Mouse (Mus musculus): ENCODE measurements around the gene Izumo3. TPM values are rescaled to one million over a fixed set of nuclear protein-coding genes. Genes with fewer than 3 reads are reported as not detected.
"Not testable (repeated sequence)": the region's sequence is repeated elsewhere in the genome, so short reads cannot be mapped to it uniquely, and the experiment has no call there.

Gene Izumo3
- not detected in 2 replicates for polyA plus RNA-seq (2016; fragmentation: Nextera tagmentation; extraction: Ambion mirVana)

GRCm38 (mm10) chr4:92147134-92147533 lies at the start of gene Izumo3:
Gene Izumo3, minus strand, starts transcription at chr4:92147234.
- no peak for ATAC-seq (ENCODE audit: low FRiP score)
- Histone ChIP-seq H3K36me3 (replicated peaks) (no peaks in the 10 kb centered on the region), H3K9ac (no peak within 1 kb of the TSS), H3K9me3 (no peaks in the 10 kb centered on the region), H3K4me3 (replicated peaks) (no peak within 1 kb of the TSS), H3K27ac (no peak within 1 kb of the TSS), H3K4me2 (no peak within 1 kb of the TSS), H3K27me3 (no peaks in the 10 kb centered on the region), H3K4me1 (no peaks in the 10 kb centered on the region)

- not testable (repeated sequence) for H3K4me2 ChIP-seq; H3K4me3 ChIP-seq (replicated peaks); H3K36me3 ChIP-seq (replicated peaks); H3K4me1 ChIP-seq; H3K9ac ChIP-seq; H3K27me3 ChIP-seq; ATAC-seq (ENCODE audit: low FRiP score); H3K9me3 ChIP-seq; H3K27ac ChIP-seq
- 95% methylated on average over 1 of the region's 1 CpGs for WGBS
Measured at GRCm38 (mm10) chr4:92191649-92192048, 44.6 kb upstream of the Izumo3 start, which contains the start of gene Gm12666. Gene Gm12666, minus strand, starts transcription at chr4:92191749.

- H3K36me3 ChIP-seq (replicated peaks) = no peaks in the 10 kb centered on the region
- ATAC-seq (ENCODE audit: low FRiP score) = no peak
- H3K4me1 ChIP-seq = no peaks in the 10 kb centered on the region
- WGBS = 87% methylated on average over 1 of the region's 1 CpGs
- H3K4me3 ChIP-seq (replicated peaks) = no peak overlapping the region
- no peak overlapping the region for H3K4me2 ChIP-seq
- no peak overlapping the region for H3K9ac ChIP-seq
- no peak overlapping the region for H3K27ac ChIP-seq
- H3K9me3 ChIP-seq = no peaks in the 10 kb centered on the region
- H3K27me3 ChIP-seq = no peaks in the 10 kb centered on the region
Measured at GRCm38 (mm10) chr4:92152646-92153045, 5.6 kb upstream of the Izumo3 start.

GRCm38 (mm10) chr4:92111390-92111988 lies 35.5 kb downstream of the Izumo3 start:
- Histone ChIP-seq H3K27me3 (no peaks in the 10 kb centered on the region), H3K9me3 (no peaks in the 10 kb centered on the region), H3K36me3 (replicated peaks) (no peaks in the 10 kb centered on the region), H3K4me1 (peaks cover 7% of the 10 kb centered on the region), H3K9ac (no peak overlapping the region), H3K27ac (no peak overlapping the region), H3K4me2 (peak overlapping the region; percentile 22), H3K4me3 (replicated peaks) (no peak overlapping the region)
- 11% methylated on average over 8 of the region's 8 CpGs for WGBS
- ATAC-seq (ENCODE audit: low FRiP score) = peak; percentile 78

- Histone ChIP-seq H3K27me3 (no peaks in the 10 kb centered on the region), H3K4me1 (no peaks in the 10 kb centered on the region), H3K27ac (no peak overlapping the region), H3K9me3 (no peaks in the 10 kb centered on the region), H3K4me2 (no peak overlapping the region), H3K4me3 (replicated peaks) (no peak overlapping the region), H3K36me3 (replicated peaks) (no peaks in the 10 kb centered on the region), H3K9ac (no peak overlapping the region)
- WGBS = 87% methylated on average over 4 of the region's 4 CpGs
- ATAC-seq (ENCODE audit: low FRiP score) = no peak
Measured at GRCm38 (mm10) chr4:92097386-92097785, 49.6 kb downstream of the Izumo3 start.

- no peaks in the 10 kb centered on the region for H3K27me3 ChIP-seq
- H3K4me2 ChIP-seq = no peak overlapping the region
- H3K27ac ChIP-seq = no peak overlapping the region
- WGBS = 71% methylated on average over 1 of the region's 1 CpGs
- H3K36me3 ChIP-seq (replicated peaks) = no peaks in the 10 kb centered on the region
- no peak for ATAC-seq (ENCODE audit: low FRiP score)
- H3K9me3 ChIP-seq = no peaks in the 10 kb centered on the region
- H3K9ac ChIP-seq = no peak overlapping the region
- no peak overlapping the region for H3K4me3 ChIP-seq (replicated peaks)
- H3K4me1 ChIP-seq = no peaks in the 10 kb centered on the region
Measured at GRCm38 (mm10) chr4:92095951-92096350, 51.1 kb downstream of the Izumo3 start.

Other genes starting within 250 kb of the Izumo3 start
- gene Gm12666, start 44.5 kb upstream of the Izumo3 start, polyA plus RNA-seq (2016; fragmentation: Nextera tagmentation; extraction: Ambion mirVana) = not detected in 2 replicates